Mouse (Mus musculus): ENCODE measurements around the gene Gli1.

- TF ChIP-seq EP300 (IDR thresholded peaks at IDR 0.05; ENCODE audit: low read length) (no peak), CTCF (conservative IDR thresholded peaks at IDR 0.05 in 1 of 2, IDR thresholded peaks at IDR 0.05 in 1 of 2; ENCODE audit: low read depth in 2 of 2, low read length in 2 of 2) (no peak), POLR2A (IDR thresholded peaks at IDR 0.05; ENCODE audit: low read depth, low read length) (peak; percentile 71; the same call in 1 of the 2 replicates), BHLHE40 (IDR thresholded peaks at IDR 0.05; ENCODE audit: low read depth, low read length) (peak; percentile 95), JUND (conservative IDR thresholded peaks at IDR 0.05; ENCODE audit: low read depth, low read length) (no peak), NRF1 (IDR thresholded peaks at IDR 0.05; ENCODE audit: low read depth, low read length) (peak; percentile 84)
Measured at GRCm38 (mm10) chr10:127288800-127289572, 52.8 kb downstream of the Gli1 start, which contains the start of gene Mbd6.
